Mouse (Mus musculus): ENCODE data around the gene Pitpnb.

Gene Pitpnb

GRCm38 (mm10) chr5:111396199-111396598 lies 65.6 kb downstream of the Pitpnb start:
- no peak for DNase-seq (ENCODE audit: low spot score in 2 of 2)

GRCm38 (mm10) chr5:111398471-111398870 lies 67.9 kb downstream of the Pitpnb start:
- DNase-seq (ENCODE audit: low spot score in 2 of 2): no peak

DNA sequence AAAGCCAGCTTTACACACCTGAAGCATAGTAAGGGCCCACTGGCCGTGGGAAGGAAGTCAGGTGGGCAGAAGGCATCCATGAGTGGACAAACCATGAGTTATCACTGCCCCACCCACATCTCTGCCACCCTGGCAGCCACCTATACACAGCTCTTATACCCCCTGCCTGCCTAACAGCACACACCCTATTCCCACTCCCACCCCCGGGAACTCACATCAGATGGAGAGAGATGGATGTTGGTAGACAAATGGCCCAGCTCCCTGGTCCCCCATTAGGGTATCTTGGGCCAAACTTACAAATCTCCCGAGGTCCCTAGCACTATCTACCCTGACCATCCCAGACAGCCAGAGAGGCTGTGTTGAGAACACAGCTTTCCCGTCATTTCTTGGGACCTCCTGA lies 68.7 kb downstream of the Pitpnb start:
- DNase-seq (ENCODE audit: low spot score in 2 of 2): no peak

DNA sequence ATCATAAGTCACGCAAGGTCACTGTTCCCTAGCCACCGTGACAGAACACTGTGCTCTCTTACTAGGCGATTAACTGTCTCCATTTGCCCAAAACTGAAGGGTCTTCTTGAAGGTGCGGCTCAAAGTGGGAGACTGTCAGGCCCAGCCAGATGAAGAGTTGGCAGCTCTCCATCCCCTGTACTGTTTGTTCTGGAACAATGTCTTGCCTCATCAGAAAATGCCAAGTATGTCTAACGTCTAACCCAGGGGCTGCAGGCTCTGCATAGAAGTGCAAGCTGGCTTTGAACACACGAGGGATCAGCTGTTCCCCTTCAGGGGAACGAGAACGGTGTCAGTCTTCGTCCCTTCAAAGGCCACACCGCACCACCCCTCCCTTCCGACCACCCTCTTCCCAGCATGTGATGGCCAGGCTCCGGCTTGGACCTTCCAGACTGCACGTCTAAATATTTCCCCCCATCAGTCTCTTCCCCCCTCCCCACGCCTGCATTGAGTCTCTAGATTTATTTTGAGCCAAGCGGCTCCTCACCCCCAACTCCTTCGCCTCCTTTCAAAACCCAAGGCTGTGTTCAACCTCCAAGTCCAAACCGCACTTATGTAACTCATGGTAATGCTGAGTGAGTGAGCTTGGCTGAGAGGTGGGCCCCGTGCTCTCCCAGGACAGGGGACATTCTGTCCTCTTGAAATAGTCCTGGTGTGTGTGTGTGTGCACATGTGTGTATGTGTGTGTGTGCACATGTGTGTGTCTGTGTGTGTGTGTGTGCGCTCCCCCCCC lies 71.5 kb downstream of the Pitpnb start:
- no peak for DNase-seq (ENCODE audit: low spot score in 2 of 2)

DNA sequence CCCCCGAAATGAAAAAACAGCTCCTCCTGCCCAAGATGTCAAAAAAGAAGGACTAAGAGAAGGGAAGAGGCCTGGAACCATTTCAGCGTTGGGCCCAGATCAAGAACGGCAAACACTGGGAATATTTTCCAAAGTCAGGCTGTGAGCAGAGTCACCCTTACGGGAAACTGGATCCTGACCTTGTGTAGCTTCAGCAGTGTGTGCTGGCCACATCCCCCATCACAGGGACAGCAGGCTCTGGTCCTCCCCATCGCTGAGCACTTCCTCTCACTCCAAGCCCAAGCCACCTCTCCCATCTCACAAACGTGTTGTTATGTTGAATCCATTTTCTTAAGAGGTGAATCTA lies 72.1 kb downstream of the Pitpnb start:
- no peak for DNase-seq (ENCODE audit: low spot score in 2 of 2)

GRCm38 (mm10) chr5:111404721-111405120 lies 74.2 kb downstream of the Pitpnb start:
- DNase-seq (ENCODE audit: low spot score in 2 of 2): no peak

GRCm38 (mm10) chr5:111408470-111409105 lies 78.0 kb downstream of the Pitpnb start:
- no peak for DNase-seq (ENCODE audit: low spot score in 2 of 2)

DNA sequence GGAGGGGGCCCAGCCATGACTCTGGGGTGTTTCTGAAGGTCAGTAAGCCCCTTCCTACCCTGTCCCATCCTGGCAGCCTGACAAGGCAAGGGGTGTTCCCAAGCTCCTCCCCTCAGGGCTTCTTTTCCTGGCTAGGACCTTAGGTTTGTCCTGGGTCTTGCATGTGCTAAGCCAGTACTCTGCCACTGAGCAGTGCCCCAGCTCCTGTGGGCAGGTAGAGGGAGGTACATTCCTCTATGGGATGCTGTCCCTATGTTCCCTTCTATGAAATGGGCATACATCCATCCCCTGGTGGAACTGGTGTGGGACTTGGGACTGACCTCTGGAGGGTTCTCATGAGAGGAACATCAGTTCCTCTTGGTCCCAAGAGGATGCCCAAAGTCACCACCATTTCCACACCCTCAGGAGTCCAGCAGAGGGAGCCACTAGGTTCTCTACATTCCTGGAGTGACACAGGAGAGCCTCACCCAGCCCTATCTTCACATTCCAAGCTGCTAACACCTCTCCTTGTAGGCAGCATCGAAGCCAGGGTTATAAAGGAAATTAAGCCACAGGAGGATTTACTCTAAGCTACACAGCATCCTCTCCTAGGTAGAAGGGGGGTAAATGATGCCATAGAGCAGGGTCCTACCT lies 79.0 kb downstream of the Pitpnb start:
- no peak for DNase-seq (ENCODE audit: low spot score in 2 of 2)

- DNase-seq (ENCODE audit: low spot score in 2 of 2): no peak
Measured at GRCm38 (mm10) chr5:111410665-111411064, 80.1 kb downstream of the Pitpnb start.

DNA sequence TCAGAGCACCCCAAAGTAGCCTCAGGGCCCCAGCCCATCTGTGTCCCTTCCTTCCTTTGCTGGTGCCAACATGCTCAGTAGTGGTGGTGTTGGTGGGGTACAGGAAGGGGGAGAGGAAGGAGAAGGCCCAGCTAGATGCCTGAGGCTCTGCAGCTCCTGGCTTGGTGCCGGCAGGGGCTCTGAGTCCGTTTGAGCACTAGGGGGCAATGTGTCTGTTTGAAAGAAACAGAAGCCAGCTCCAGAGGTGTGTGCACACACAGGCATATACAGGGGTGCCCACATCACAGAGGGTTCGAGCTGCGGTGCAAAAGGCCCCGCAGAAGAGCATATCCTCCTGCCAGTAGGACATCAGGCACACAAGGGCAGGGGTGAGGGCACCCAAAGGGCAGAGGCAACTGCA lies 83.6 kb downstream of the Pitpnb start:
- DNase-seq (ENCODE audit: low spot score in 2 of 2): peak; percentile 16 to 67

- DNase-seq (ENCODE audit: low spot score in 2 of 2): no peak
Measured at GRCm38 (mm10) chr5:111414770-111415249, 84.2 kb downstream of the Pitpnb start.

DNA sequence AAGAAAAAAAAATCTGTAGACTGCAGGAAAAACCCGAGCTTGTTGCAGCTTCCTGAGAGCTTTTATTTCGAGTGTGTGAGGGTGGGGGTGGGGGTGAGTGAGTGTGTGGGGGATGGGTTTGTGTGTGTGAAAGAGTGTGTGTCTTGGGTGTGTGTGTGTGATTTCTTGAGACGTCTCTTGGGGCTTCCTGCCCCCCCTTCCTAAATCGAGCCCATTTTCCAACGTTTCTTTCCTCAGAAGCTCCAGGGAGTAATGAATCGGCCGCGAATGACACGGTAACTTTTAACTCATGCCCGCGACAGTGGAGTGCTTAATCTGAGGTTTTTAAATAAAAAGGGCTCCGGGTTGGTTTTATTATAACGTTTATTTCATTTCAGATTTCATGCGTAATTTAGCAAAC lies 85.0 kb downstream of the Pitpnb start:
- DNase-seq (ENCODE audit: low spot score in 2 of 2): no peak

DNA sequence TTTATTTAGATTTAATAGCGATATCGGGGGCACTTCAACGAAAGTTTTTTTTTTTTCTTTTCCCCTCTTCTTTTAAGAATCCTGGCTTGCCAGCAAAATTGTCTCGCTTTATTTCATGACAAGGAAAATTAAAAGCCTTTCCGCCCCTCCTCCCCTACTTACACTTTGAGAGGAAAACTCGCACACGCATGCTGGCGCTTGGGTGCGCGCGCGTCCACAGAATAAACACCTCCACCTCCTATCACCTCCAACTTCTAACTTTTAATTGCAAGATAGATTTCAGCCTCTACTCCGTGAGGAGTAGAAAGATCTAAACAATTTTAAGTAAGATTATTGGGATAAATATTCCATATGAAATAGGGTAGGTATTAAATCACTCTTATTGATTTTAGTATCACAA lies 85.5 kb downstream of the Pitpnb start:
- DNase-seq (ENCODE audit: low spot score in 2 of 2): no peak

GRCm38 (mm10) chr5:111416591-111417374 lies 86.2 kb downstream of the Pitpnb start, which contains the start of gene Mn1:
Mn1 (plus strand) TSS chr5:111417362.
- peak; percentile 20 to 46 for DNase-seq (ENCODE audit: low spot score in 2 of 2)

DNA sequence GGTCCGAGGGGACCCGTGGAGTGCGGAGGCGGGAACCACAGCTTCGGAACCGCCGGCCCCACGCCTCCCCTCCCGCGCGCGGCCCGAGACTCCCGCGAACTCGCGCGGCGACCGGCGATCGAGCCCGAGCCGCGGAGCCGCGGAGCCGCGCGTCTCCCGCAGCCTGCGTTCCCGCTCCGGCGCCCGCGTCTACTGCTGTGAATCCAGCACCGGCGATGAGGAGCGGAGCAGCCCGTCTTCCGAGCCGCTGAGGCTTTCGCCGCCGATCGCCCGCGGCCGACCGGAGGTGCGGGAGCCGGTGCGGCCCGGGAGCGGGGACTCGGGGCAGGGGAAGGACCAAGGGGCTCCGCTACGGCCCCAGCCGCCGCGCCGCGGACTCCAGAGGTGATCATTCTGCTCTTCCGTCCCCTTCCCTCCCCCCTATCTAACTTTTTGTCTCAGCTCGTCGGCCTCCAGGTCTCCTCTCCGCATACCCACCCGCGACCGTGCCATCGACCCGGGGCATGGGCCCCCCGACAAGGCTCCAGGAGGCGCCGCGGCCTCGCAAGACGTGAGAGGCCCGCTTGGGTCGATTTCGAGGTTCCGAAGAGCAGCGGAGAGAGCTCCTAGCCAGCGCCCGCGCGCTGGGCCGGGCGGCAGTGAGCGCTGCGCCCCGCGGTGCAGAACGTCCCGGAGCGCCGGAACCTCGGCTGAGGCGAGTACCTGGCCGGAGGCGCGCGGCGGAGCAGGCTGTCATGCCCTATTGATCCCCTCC lies 87.0 kb downstream of the Pitpnb start:
- peak in 1 of 2 experiments; percentile 22 for DNase-seq (ENCODE audit: low spot score in 2 of 2)

GRCm38 (mm10) chr5:111418202-111419120 lies 87.9 kb downstream of the Pitpnb start:
- DNase-seq (ENCODE audit: low spot score in 2 of 2): no peak

- no peak for DNase-seq (ENCODE audit: low spot score in 2 of 2)
Measured at GRCm38 (mm10) chr5:111419121-111419881, 88.7 kb downstream of the Pitpnb start.

GRCm38 (mm10) chr5:111420011-111420691 lies 89.6 kb downstream of the Pitpnb start:
- DNase-seq (ENCODE audit: low spot score in 2 of 2): no peak

DNA sequence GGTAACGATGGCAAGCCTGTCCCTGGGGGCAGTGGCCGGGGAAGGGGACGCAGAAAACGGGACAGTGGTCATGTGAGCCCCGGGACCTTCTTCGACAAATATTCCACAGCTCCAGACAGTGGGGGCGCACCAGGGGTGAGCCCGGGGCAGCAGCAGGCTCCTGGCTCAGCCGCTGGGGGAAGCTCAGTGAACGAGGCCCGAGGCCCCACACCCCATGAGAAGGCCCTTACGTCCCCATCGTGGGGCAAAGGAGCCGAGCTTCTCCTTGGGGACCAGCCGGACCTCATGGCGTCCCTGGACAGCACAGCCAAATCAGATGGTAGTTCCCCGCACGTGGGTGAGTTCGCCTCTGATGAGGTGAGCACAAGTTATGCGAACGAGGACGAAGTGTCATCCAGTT lies 90.3 kb downstream of the Pitpnb start:
- no peak for DNase-seq (ENCODE audit: low spot score in 2 of 2)
